Mouse (Mus musculus): Measurements from ENCODE around the gene Brca1. TPM values are rescaled to one million over a fixed set of nuclear protein-coding genes. Genes with fewer than 3 reads are reported as not detected.
A peak's percentile ranks its signal among the peaks of the same experiment; 100 is the strongest.

Gene Brca1
- polyA plus RNA-seq, 1 experiment = 1.0 TPM

DNA sequence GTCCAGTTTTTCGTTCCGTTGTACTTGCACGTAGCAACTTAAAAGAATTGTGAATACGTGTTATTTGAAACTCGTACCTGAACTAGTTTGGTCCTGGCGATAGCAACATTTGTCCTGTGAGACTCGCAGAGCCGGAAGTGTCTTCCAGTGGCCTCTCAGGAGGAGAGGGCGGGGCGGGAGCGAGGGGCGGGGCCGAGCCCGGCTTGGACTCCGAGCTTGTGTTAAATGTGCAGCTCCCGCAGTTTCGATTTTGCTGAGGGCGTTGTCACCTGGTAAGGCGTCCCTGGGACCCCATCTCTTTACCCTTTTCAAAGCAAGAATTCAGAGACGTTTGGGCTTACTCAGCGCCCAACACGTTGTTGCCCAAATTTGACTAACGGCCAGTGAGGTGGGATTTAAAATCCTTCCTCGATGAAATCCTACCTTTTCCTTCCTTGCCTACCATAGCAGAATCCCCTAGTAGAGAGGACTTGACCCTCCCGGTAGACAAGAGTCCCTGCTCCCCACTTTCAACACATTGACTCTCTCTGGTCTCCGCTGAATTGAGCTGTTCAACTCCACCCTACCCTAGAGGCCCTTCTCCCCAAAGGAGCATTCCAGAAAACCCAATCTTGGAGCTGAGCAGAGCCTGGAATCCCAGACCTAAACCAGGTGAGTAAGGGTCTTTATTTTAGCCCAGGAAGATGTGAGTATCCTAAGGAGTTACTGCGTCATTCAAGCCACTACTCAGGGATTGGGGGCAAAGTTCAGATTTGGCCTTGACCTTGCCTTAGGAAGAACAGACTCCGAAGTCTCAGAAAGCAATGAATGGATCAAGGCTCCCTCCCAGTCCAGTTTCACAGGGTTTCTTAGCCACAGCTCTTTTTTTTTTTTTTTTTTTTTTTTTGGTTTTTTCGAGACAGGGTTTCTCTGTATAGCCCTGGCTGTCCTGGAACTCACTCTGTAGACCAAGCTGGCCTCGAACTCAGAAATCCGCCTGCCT, 30.6 kb upstream of the Brca1 start, which contains the start of gene Tmem106a:
Gene Tmem106a (plus strand): TSS at position 189 of the 982 bp plus-strand sequence.
- TF ChIP-seq POLR2A (IDR thresholded peaks at IDR 0.05; ENCODE audit: insufficient read length, low read depth) = no peak
- Histone ChIP-seq H3K79me2 (ENCODE audit: control insufficient read depth, insufficient read depth) (no peaks in the 10 kb centered on the region), H3K36me3 (ENCODE audit: control insufficient read depth, insufficient read depth) (peaks cover 17% of the 10 kb centered on the region)

DNA sequence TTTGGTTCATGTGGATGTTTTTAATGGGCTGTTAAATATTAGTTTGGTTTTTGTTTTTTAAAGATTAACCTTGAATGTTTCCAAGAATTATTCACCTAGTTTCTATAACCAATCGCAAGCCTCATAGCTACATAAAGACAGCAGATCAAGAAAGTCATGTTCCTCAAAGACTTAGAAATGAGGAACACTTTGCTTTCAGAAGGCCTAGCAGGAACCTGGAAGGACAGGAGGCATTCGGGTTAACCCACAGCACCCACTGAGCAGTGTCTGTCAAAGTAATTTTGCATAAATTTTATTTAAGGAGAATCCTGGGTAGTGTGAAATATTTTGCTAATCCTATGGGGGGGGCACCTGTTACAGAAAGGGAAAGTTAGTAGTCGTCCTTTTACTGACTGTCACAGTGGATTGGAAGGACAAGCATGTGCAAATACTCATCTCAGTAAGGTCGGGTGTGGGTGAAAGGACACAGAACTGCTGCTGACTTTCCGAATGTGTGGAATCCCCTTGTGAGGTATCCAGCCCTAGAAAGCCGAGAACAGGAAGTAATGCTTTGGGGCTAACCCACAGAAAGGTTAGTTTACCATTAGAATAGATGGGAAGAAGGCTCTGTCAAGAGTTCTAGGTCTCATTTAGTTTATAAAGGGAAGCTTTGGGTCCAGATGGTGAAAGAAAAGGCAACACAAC, 29.5 kb upstream of the Brca1 start:
- H3K79me2 ChIP-seq (ENCODE audit: control insufficient read depth, insufficient read depth) = no peaks in the 10 kb centered on the region
- H3K4me3 ChIP-seq = no peak overlapping the region
- no peaks in the 10 kb centered on the region for H3K27me3 ChIP-seq (ENCODE audit: control insufficient read depth, insufficient read depth, insufficient read length)
- H3ac ChIP-seq (ENCODE audit: control insufficient read depth, insufficient read length) = no peak overlapping the region
- TF ChIP-seq POLR2A (IDR thresholded peaks at IDR 0.05; ENCODE audit: insufficient read length, low read depth) (no peak), MYOD1 (IDR thresholded peaks at IDR 0.05; ENCODE audit: control insufficient read depth in 1 of 3, insufficient read length in 2 of 3, low read depth in 2 of 3) (no peak), CEBPB (IDR thresholded peaks at IDR 0.05; ENCODE audit: insufficient read depth, poor library complexity, severe bottlenecking) (no peak), USF1 (IDR thresholded peaks at IDR 0.05; ENCODE audit: low read depth) (no peak), SRF (IDR thresholded peaks at IDR 0.05; ENCODE audit: control insufficient read depth, insufficient read length, low read depth) (no peak), E2F4 (IDR thresholded peaks at IDR 0.05; ENCODE audit: insufficient read depth) (no peak), MAX (IDR thresholded peaks at IDR 0.05; ENCODE audit: low read depth) (no peak), TCF12 (IDR thresholded peaks at IDR 0.05; ENCODE audit: insufficient read depth, poor library complexity, severe bottlenecking) (no peak), MYOG (IDR thresholded peaks at IDR 0.05; ENCODE audit: control insufficient read depth in 1 of 3, insufficient read depth in 1 of 3, insufficient read length in 2 of 3, low read depth in 2 of 3) (no peak), POLR2AphosphoS2 (IDR thresholded peaks at IDR 0.05; ENCODE audit: insufficient read length, low read depth) (no peak), TCF3 (IDR thresholded peaks at IDR 0.05; ENCODE audit: insufficient read length, low read depth) (no peak), REST (IDR thresholded peaks at IDR 0.05; ENCODE audit: insufficient read depth, insufficient read length) (no peak)
- H3K4me2 ChIP-seq (ENCODE audit: low read depth) = no peak overlapping the region
- H3K36me3 ChIP-seq (ENCODE audit: control insufficient read depth, insufficient read depth) = peaks cover 28% of the 10 kb centered on the region

More for the DNA sequence above, 30.6 kb upstream of the Brca1 start, which contains the start of gene Tmem106a:
- no peaks in the 10 kb centered on the region for H3K27me3 ChIP-seq (ENCODE audit: control insufficient read depth, insufficient read depth, insufficient read length)
- H3ac ChIP-seq (ENCODE audit: control insufficient read depth, insufficient read length) = no peak within 1 kb of the TSS
- peak within 1 kb of the TSS; percentile 8 for H3K4me3 ChIP-seq
- peak within 1 kb of the TSS; percentile 43 for H3K4me2 ChIP-seq (ENCODE audit: low read depth)

DNA sequence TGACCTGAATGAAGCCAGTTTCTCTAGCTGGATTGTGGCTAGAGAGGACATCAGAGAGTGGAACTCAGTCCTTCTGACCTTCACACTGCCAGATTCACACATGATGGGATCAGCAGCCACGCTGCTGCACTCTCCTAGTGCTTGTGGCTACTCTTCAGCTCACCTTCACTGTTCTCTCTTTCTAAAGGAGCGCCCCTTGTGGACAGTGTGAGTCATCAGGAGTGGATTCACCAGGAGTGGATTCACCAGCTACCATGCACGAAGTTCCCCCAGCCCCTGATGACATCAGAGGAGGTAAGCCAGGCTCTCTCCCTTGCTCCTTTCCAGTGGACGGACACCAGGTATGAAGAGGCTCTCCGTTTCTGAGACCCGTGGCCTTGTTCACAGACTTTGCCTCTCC, 24.4 kb upstream of the Brca1 start:
- Histone ChIP-seq H3ac (ENCODE audit: control insufficient read depth, insufficient read length) (no peak overlapping the region), H3K36me3 (ENCODE audit: control insufficient read depth, insufficient read depth) (peaks cover 77% of the 10 kb centered on the region), H3K27me3 (ENCODE audit: control insufficient read depth, insufficient read depth, insufficient read length) (no peaks in the 10 kb centered on the region), H3K79me2 (ENCODE audit: control insufficient read depth, insufficient read depth) (no peaks in the 10 kb centered on the region), H3K4me2 (ENCODE audit: low read depth) (no peak overlapping the region), H3K4me3 (no peak overlapping the region)
- TF ChIP-seq E2F4 (IDR thresholded peaks at IDR 0.05; ENCODE audit: insufficient read depth) = no peak
- TF ChIP-seq MYOG (IDR thresholded peaks at IDR 0.05; ENCODE audit: control insufficient read depth in 1 of 3, insufficient read depth in 1 of 3, insufficient read length in 2 of 3, low read depth in 2 of 3) = no peak
- TF ChIP-seq CEBPB (IDR thresholded peaks at IDR 0.05; ENCODE audit: insufficient read depth, poor library complexity, severe bottlenecking) = no peak
- no peak for TF ChIP-seq MAX (IDR thresholded peaks at IDR 0.05; ENCODE audit: low read depth)
- no peak for TF ChIP-seq TCF3 (IDR thresholded peaks at IDR 0.05; ENCODE audit: insufficient read length, low read depth)
- no peak for TF ChIP-seq SRF (IDR thresholded peaks at IDR 0.05; ENCODE audit: control insufficient read depth, insufficient read length, low read depth)
- no peak for TF ChIP-seq USF1 (IDR thresholded peaks at IDR 0.05; ENCODE audit: low read depth)
- TF ChIP-seq MYOD1 (IDR thresholded peaks at IDR 0.05; ENCODE audit: control insufficient read depth in 1 of 3, insufficient read length in 2 of 3, low read depth in 2 of 3) = no peak
- no peak for TF ChIP-seq TCF12 (IDR thresholded peaks at IDR 0.05; ENCODE audit: insufficient read depth, poor library complexity, severe bottlenecking)
- no peak for TF ChIP-seq POLR2AphosphoS2 (IDR thresholded peaks at IDR 0.05; ENCODE audit: insufficient read length, low read depth)
- no peak for TF ChIP-seq POLR2A (IDR thresholded peaks at IDR 0.05; ENCODE audit: insufficient read length, low read depth)
- TF ChIP-seq REST (IDR thresholded peaks at IDR 0.05; ENCODE audit: insufficient read depth, insufficient read length) = no peak

DNA sequence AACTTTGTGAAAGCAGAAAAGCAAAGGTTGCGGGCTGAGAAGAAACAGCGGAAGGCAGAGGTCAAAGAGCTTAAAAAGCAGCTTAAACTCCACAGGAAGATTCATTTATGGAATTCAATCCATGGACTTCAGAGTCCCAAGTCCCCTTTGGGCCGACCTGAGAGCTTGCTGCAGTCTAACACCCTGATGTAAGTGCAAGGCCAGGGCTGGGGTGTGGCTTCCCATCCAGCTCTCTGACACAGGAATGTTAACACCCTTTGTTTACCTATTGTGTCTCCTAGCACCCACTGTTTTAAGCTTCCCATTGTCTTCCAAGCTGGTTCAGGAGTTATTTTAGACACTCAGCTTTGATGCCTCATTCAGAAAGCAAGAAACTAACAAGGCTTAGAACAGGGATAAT, 16.7 kb upstream of the Brca1 start:
- H3K27me3 ChIP-seq (ENCODE audit: control insufficient read depth, insufficient read depth, insufficient read length) = no peaks in the 10 kb centered on the region
- no peak for TF ChIP-seq CEBPB (IDR thresholded peaks at IDR 0.05; ENCODE audit: insufficient read depth, poor library complexity, severe bottlenecking)
- no peak for TF ChIP-seq USF1 (IDR thresholded peaks at IDR 0.05; ENCODE audit: low read depth)
- no peak for TF ChIP-seq REST (IDR thresholded peaks at IDR 0.05; ENCODE audit: insufficient read depth, insufficient read length)
- TF ChIP-seq E2F4 (IDR thresholded peaks at IDR 0.05; ENCODE audit: insufficient read depth) = no peak
- TF ChIP-seq MYOD1 (IDR thresholded peaks at IDR 0.05; ENCODE audit: control insufficient read depth in 1 of 3, insufficient read length in 2 of 3, low read depth in 2 of 3) = no peak
- no peak for TF ChIP-seq TCF3 (IDR thresholded peaks at IDR 0.05; ENCODE audit: insufficient read length, low read depth)
- no peak for TF ChIP-seq TCF12 (IDR thresholded peaks at IDR 0.05; ENCODE audit: insufficient read depth, poor library complexity, severe bottlenecking)
- TF ChIP-seq POLR2AphosphoS2 (IDR thresholded peaks at IDR 0.05; ENCODE audit: insufficient read length, low read depth) = no peak
- TF ChIP-seq MYOG (IDR thresholded peaks at IDR 0.05; ENCODE audit: control insufficient read depth in 1 of 3, insufficient read depth in 1 of 3, insufficient read length in 2 of 3, low read depth in 2 of 3) = no peak
- TF ChIP-seq SRF (IDR thresholded peaks at IDR 0.05; ENCODE audit: control insufficient read depth, insufficient read length, low read depth) = no peak
- TF ChIP-seq MAX (IDR thresholded peaks at IDR 0.05; ENCODE audit: low read depth) = no peak
- no peak for TF ChIP-seq POLR2A (IDR thresholded peaks at IDR 0.05; ENCODE audit: insufficient read length, low read depth)
- H3ac ChIP-seq (ENCODE audit: control insufficient read depth, insufficient read length) = no peak overlapping the region
- no peaks in the 10 kb centered on the region for H3K79me2 ChIP-seq (ENCODE audit: control insufficient read depth, insufficient read depth)
- no peak overlapping the region for H3K4me2 ChIP-seq (ENCODE audit: low read depth)
- H3K36me3 ChIP-seq (ENCODE audit: control insufficient read depth, insufficient read depth) = peaks cover 82% of the 10 kb centered on the region
- H3K4me3 ChIP-seq = no peak overlapping the region

Measured in myocyte (in vitro differentiated cells).